Mouse (Mus musculus) heart, postnatal 0 days (tissue): ENCODE measurements at regions not wholly inside any gene's neighbourhood (a gene's known extent, or its start where the extent isn't known, plus 50 kb on each side); places are given as distances from the start of the nearest gene placed in this dataset.

Experiments
- CTCF ChIP-seq: IDR thresholded peaks from 2 replicates; pipeline ENCODE4 v1.5.1; 2016; ENCODE audit warnings: antibody characterized with exemption, control low read depth, low read depth
- EP300 ChIP-seq: IDR thresholded peaks from 2 replicates; pipeline ENCODE4 v1.6.1; 2016; ENCODE audit warnings: antibody characterized with exemption, low read depth

DNA sequence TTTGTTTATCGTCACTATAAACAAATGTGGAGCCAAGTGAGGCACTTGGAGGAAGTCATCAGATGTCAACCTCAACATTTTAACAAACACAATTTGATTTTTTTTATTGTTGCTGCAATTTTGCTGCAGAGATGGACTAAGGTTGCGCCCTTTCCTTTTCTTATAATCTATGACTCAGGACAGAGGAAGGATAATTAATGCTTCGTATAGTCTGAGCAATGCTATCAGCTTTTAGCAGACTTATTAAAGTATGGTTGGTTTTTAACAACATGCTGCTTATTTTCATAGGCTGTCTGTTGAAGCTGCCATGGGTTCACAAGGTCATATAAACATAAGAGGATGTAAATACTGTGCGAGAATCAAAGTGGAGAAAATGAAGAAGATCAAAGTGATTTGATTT is 1202.8 kb upstream of the Adgrl2 start:
- TF ChIP-seq EP300 (no peak), CTCF (no peak)
